Mouse (Mus musculus) liver, postnatal 0 days (tissue): Measurements from ENCODE around the gene Tppp. TPM values are rescaled to one million over a fixed set of nuclear protein-coding genes. Genes with fewer than 3 reads are reported as not detected.
"Not testable (repeated sequence)": the region's sequence is repeated elsewhere in the genome, so short reads cannot be mapped to it uniquely, and the experiment has no call there.

Source experiments
- ATAC-seq: fragments of 200-750 bp; cut with Nextera tagmentation; 2 replicates; pipeline ENCODE4 v1.8.0; 2017; ENCODE audit warnings: mild to moderate bottlenecking, moderate library complexity
- DNase-seq: peaks from one replicate; pipeline ENCODE4 v3.0.0-alpha.2; 2016
- H3K27ac ChIP-seq: fragments of 300-500 bp; sonication (generic); 2 replicates; pipeline ENCODE4 v1.5.1; 2014; ENCODE audit warnings: antibody characterized with exemption, moderate library complexity, mild to moderate bottlenecking, low read depth
- H3K27me3 ChIP-seq: fragments of 300-500 bp; sonication (generic); 2 replicates; pipeline ENCODE4 v1.6.1; 2014; ENCODE audit warnings: low read length, control low read depth, mixed read lengths; ENCODE audit not compliant: insufficient read depth
- H3K36me3 ChIP-seq: fragments of 300-500 bp; sonication (generic); replicated peaks from 2 replicates; pipeline ENCODE4 v1.6.1; 2014; ENCODE audit warnings: mild to moderate bottlenecking, control low read depth, low read length, moderate library complexity, mixed read lengths; ENCODE audit not compliant: insufficient read depth
- H3K4me1 ChIP-seq: fragments of 300-500 bp; sonication (generic); 2 replicates; pipeline ENCODE4 v1.6.1; 2014; ENCODE audit warnings: antibody characterized with exemption, mild to moderate bottlenecking, control low read depth; ENCODE audit not compliant: insufficient read depth
- H3K4me2 ChIP-seq: fragments of 300-500 bp; sonication (generic); 2 replicates; pipeline ENCODE4 v1.6.1; 2014; ENCODE audit warnings: low read depth, mild to moderate bottlenecking, low read length, moderate library complexity, mixed read lengths
- H3K4me3 ChIP-seq: fragments of 300-500 bp; sonication (generic); 2 replicates; pipeline ENCODE4 v1.5.1; 2014; ENCODE audit warnings: low read depth, low read length
- H3K9ac ChIP-seq: fragments of 300-500 bp; sonication (generic); replicated peaks from 2 replicates; pipeline ENCODE4 v1.6.1; 2014; ENCODE audit warnings: mild to moderate bottlenecking, moderate library complexity
- H3K9me3 ChIP-seq: fragments of 300-500 bp; sonication (generic); 2 replicates; pipeline ENCODE4 v1.6.1; 2016; ENCODE audit warnings: mild to moderate bottlenecking, control low read depth, low read length, mixed read lengths
- CTCF ChIP-seq: sonication (generic); IDR thresholded peaks from 2 replicates; pipeline ENCODE4 v1.5.1; 2016; ENCODE audit warnings: antibody characterized with exemption, low read depth
- EP300 ChIP-seq: IDR thresholded peaks from 2 replicates; pipeline ENCODE4 v1.6.1; 2016; ENCODE audit warnings: antibody characterized with exemption, low read depth, mild to moderate bottlenecking
- WGBS: fragments of 180-500 bp; shearing (Covaris S2); extraction: QIAGEN DNeasy Blood & Tissue Kit; methylation state at CpG from one replicate; pipeline ENCODE4 v1.1.7; 2014; ENCODE audit not compliant: insufficient replicate concordance; 5-methylcytosine and 5-hydroxymethylcytosine counted together
- polyA plus RNA-seq: library from polyadenylated mRNA; unstranded; fragments of >200 nt; fragmentation: Nextera tagmentation; extraction: Ambion mirVana; gene quantifications from 2 replicates; pipeline ENCODE4 v1.2.1, GENCODE M21; 2015

The Tppp gene
- polyA plus RNA-seq, 1 experiment from 2014 or later = 0.42 TPM

DNA sequence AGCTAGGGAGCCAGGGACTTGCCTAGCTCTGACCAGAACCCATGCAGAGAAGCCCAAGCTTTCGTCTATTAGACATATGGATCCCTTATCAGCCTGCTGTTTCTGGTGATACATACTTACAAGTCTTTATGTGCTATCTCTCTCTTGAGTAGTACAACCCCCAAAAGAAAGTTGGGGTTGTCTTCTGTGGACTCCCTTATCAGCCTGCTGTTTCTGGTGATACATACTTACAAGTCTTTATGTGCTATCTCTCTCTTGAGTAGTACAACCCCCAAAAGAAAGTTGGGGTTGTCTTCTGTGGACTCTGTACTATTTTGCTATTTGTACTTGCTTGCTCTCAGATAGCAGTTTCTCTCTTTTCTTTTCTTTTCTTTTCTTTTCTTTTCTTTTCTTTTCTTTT lies 62.0 kb downstream of the Tppp start:
- not testable (repeated sequence) for H3K4me1 ChIP-seq, DNase-seq, H3K4me3 ChIP-seq, H3K27me3 ChIP-seq, H3K27ac ChIP-seq, H3K4me2 ChIP-seq, H3K36me3 ChIP-seq, H3K9me3 ChIP-seq, H3K9ac ChIP-seq
- peak; percentile 41 for ATAC-seq
- 53% methylated on average over 1 of the region's 1 CpGs for WGBS
- TF ChIP-seq EP300 = peak; percentile 32; the same call in 1 of the 2 replicates

GRCm38 (mm10) chr13:74071714-74072113 lies 62.5 kb downstream of the Tppp start:
- no peak overlapping the region for H3K4me2 ChIP-seq
- no peaks in the 10 kb centered on the region for H3K27me3 ChIP-seq
- H3K36me3 ChIP-seq = no peaks in the 10 kb centered on the region
- no peak overlapping the region for H3K4me3 ChIP-seq
- peaks cover 6% of the 10 kb centered on the region for H3K4me1 ChIP-seq
- H3K27ac ChIP-seq = no peak overlapping the region
- H3K9ac ChIP-seq = no peak overlapping the region
- H3K9me3 ChIP-seq = no peaks in the 10 kb centered on the region
- ATAC-seq (no peak), DNase-seq (no peak)
- 58% methylated on average over 3 of the region's 3 CpGs for WGBS
- TF ChIP-seq CTCF (no peak), EP300 (no peak)

DNA sequence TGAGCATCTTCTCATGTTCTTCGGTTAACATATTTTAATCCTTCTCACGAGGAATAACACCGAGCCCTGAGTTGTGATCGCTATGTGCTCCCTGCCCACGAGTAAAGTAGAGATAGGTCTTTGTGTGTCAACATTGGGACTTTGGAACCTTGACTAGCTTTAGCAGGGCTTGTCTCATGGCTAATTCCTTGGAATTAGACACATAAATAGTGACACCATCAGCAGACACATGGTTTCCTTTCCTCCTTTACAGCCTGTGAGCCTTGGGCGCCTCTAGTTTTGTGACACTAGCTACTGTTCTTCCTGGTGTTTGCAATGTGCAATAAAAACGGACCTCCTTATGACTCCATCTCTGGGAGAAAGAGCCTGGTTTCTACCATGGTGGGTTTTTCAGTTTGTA lies 64.2 kb downstream of the Tppp start:
- TF ChIP-seq CTCF (no peak), EP300 (no peak)
- H3K4me1 ChIP-seq = peaks cover 6% of the 10 kb centered on the region
- H3K4me2 ChIP-seq = no peak overlapping the region
- DNase-seq (no peak), ATAC-seq (no peak)
- H3K36me3 ChIP-seq = no peaks in the 10 kb centered on the region
- no peak overlapping the region for H3K27ac ChIP-seq
- no peaks in the 10 kb centered on the region for H3K9me3 ChIP-seq
- H3K27me3 ChIP-seq = no peaks in the 10 kb centered on the region
- no peak overlapping the region for H3K9ac ChIP-seq
- 83% methylated on average over 7 of the region's 7 CpGs for WGBS
- H3K4me3 ChIP-seq = no peak overlapping the region

Other genes with a start within 250 kb of the Tppp start
- 0.13 and 0.15 TPM in 2 replicates for gene Nkd2, start 161.8 kb upstream of the Tppp start, polyA plus RNA-seq
- 6.9 and 7.7 TPM in 2 replicates for gene Trip13, start 71.6 kb upstream of the Tppp start, polyA plus RNA-seq
- gene Brd9, start 71.6 kb upstream of the Tppp start, polyA plus RNA-seq = 10.3 and 10.6 TPM in 2 replicates
- gene Zdhhc11, start 45.6 kb upstream of the Tppp start, polyA plus RNA-seq = not detected in 2 replicates
- gene Cep72, start 52.9 kb downstream of the Tppp start, polyA plus RNA-seq = 3.8 and 4.0 TPM in 2 replicates
- not detected in 2 replicates for gene Slc9a3, start 112.0 kb downstream of the Tppp start, polyA plus RNA-seq
- gene Exoc3, start 199.3 kb downstream of the Tppp start, polyA plus RNA-seq = 15.7 and 19.6 TPM in 2 replicates